Mouse (Mus musculus): Measurements from ENCODE around the gene Fam178b. TPM values are rescaled to one million over a fixed set of nuclear protein-coding genes. Genes with fewer than 3 reads are reported as not detected.
A peak's percentile ranks its signal among the peaks of the same experiment; 100 is the strongest.

The Fam178b gene
- total RNA-seq, 2 experiments from 2014 or later = 0.36 to 0.40 TPM

GRCm38 (mm10) chr1:36566425-36566824, 116.6 kb downstream of the Fam178b start:
- DNase-seq = no peak

- peak; percentile 40 to 58 for DNase-seq
Observed at GRCm38 (mm10) chr1:36564101-36564500, 118.9 kb downstream of the Fam178b start.

GRCm38 (mm10) chr1:36563632-36564031, 119.4 kb downstream of the Fam178b start:
- no peak for DNase-seq

- DNase-seq = no peak
Observed at GRCm38 (mm10) chr1:36563197-36563596, 119.8 kb downstream of the Fam178b start.

- no peak for DNase-seq
Observed at GRCm38 (mm10) chr1:36562388-36562787, 120.6 kb downstream of the Fam178b start.

- DNase-seq = peak; percentile 52 to 62
Observed at GRCm38 (mm10) chr1:36560903-36561302, 122.1 kb downstream of the Fam178b start.

GRCm38 (mm10) chr1:36559888-36560287, 123.1 kb downstream of the Fam178b start:
- DNase-seq = no peak

GRCm38 (mm10) chr1:36559256-36559655, 123.7 kb downstream of the Fam178b start:
- DNase-seq = no peak

GRCm38 (mm10) chr1:36558031-36558993, 124.7 kb downstream of the Fam178b start, which contains the start of gene Sema4c:
Sema4c (minus strand) TSS chr1:36558349.
- peak; percentile 85 to 90 for DNase-seq

- DNase-seq = peak; percentile 83 to 90
Observed at GRCm38 (mm10) chr1:36557457-36558011, 125.4 kb downstream of the Fam178b start.

GRCm38 (mm10) chr1:36556553-36557456, 126.2 kb downstream of the Fam178b start:
- DNase-seq = peak; percentile 91 to 95

GRCm38 (mm10) chr1:36555798-36556395, 127.1 kb downstream of the Fam178b start:
- DNase-seq = peak in 1 of 2 experiments; percentile 43

- DNase-seq = peak; percentile 57 to 63
Observed at GRCm38 (mm10) chr1:36554633-36555399, 128.2 kb downstream of the Fam178b start.

- no peak for DNase-seq
Observed at GRCm38 (mm10) chr1:36552506-36552905, 130.5 kb downstream of the Fam178b start.

GRCm38 (mm10) chr1:36551904-36552303, 131.1 kb downstream of the Fam178b start:
- DNase-seq = no peak

- DNase-seq = no peak
Observed at GRCm38 (mm10) chr1:36550075-36550863, 132.7 kb downstream of the Fam178b start.

- no peak for DNase-seq
Observed at GRCm38 (mm10) chr1:36549491-36549890, 133.5 kb downstream of the Fam178b start.

- no peak for DNase-seq
Observed at GRCm38 (mm10) chr1:36548771-36549170, 134.2 kb downstream of the Fam178b start.

GRCm38 (mm10) chr1:36547981-36548598, 134.9 kb downstream of the Fam178b start:
- DNase-seq = peak in 1 of 2 experiments; percentile 66
